ENCODE assay signal across 8 mouse cellular contexts in the genomic region with DNA sequence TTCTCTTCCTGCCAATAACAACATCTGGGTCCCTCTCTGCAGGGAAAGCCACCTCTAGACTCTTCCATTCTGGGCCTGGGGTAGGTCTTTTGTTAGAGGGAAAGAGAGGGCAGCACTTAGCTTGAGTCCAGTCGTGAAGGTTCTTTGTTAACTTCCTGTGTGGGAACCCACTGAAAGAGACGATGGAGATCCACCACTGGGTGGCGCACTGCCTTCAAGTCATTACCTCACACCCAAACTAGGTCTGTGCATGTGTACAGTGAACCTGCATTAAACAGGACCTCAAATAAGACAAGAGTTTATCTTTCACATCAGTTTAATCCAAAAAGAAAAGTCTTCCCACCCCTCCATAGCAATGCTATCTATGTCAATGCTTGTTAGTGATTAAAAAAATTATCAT. TPM values are rescaled to one million over a fixed set of nuclear protein-coding genes. Genes with fewer than 3 reads are reported as not detected.
DNase-seq lines count a peak whose midpoint lies in the region; ATAC-seq and TF ChIP-seq lines count a peak whose summit lies in the region.

No protein-coding gene starts in this region.

- no peak overlapping the region for H3K4me2 ChIP-seq in intestine, embryonic 15.5 days (replicated peaks)
- no peak overlapping the region for H3K4me2 ChIP-seq in midbrain, embryonic 13.5 days (replicated peaks)

- no peak for TF ChIP-seq POLR2A in cerebellum, adult 2 months (IDR thresholded peaks at IDR 0.05; ENCODE audit: borderline replicate concordance, insufficient read depth, low read length)
- no peak for TF ChIP-seq POLR2A in spleen, adult 2 months (IDR thresholded peaks at IDR 0.05; ENCODE audit: low read depth, low read length)

- H3K9me3 ChIP-seq in intestine, embryonic 15.5 days, result no peaks in the 10 kb centered on the region
- H3K9me3 ChIP-seq in midbrain, embryonic 13.5 days, result no peaks in the 10 kb centered on the region

- H3K4me3 ChIP-seq in cerebellum, adult 2 months (replicated peaks; ENCODE audit: insufficient read depth, low read depth, low read length), result no peak overlapping the region
- H3K4me3 ChIP-seq in gastrocnemius, adult 2 months, result no peak overlapping the region
- no peak overlapping the region for H3K4me3 ChIP-seq in intestine, embryonic 15.5 days (replicated peaks)
- no peak overlapping the region for H3K4me3 ChIP-seq in midbrain, embryonic 13.5 days (replicated peaks)
- H3K4me3 ChIP-seq in spleen, adult 2 months (ENCODE audit: extremely low read depth, insufficient read depth, insufficient read length), result no peak overlapping the region

- no peaks in the 10 kb centered on the region for H3K36me3 ChIP-seq in intestine, embryonic 15.5 days
- H3K36me3 ChIP-seq in midbrain, embryonic 13.5 days, result no peaks in the 10 kb centered on the region
- no peaks in the 10 kb centered on the region for H3K36me3 ChIP-seq in spleen, adult 2 months (ENCODE audit: control insufficient read depth, insufficient read depth, low read length)

- H3K9ac ChIP-seq in intestine, embryonic 15.5 days, result no peak overlapping the region
- H3K9ac ChIP-seq in midbrain, embryonic 13.5 days (replicated peaks), result no peak overlapping the region

- TF ChIP-seq CTCF in cerebellum, adult 2 months (IDR thresholded peaks at IDR 0.05; ENCODE audit: borderline replicate concordance, insufficient read depth, low read depth, low read length), result peak; percentile 79
- TF ChIP-seq CTCF in gastrocnemius, adult 2 months (IDR thresholded peaks at IDR 0.05), result peak; percentile 73
- peak; percentile 80; the same call in 1 of the 2 replicates for TF ChIP-seq CTCF in spleen, adult 2 months (IDR thresholded peaks at IDR 0.05; ENCODE audit: extremely low read depth, insufficient read depth, insufficient read length, insufficient replicate concordance)

- no peaks in the 10 kb centered on the region for H3K4me1 ChIP-seq in cerebellum, adult 2 months (ENCODE audit: control insufficient read depth, insufficient read depth, low read length)
- H3K4me1 ChIP-seq in intestine, embryonic 15.5 days (replicated peaks), result no peaks in the 10 kb centered on the region
- no peaks in the 10 kb centered on the region for H3K4me1 ChIP-seq in midbrain, embryonic 13.5 days (replicated peaks)
- no peaks in the 10 kb centered on the region for H3K4me1 ChIP-seq in spleen, adult 2 months (ENCODE audit: control insufficient read depth, insufficient read depth, insufficient read length)

- ATAC-seq in intestine, embryonic 15.5 days, result peak; percentile 75
- ATAC-seq in midbrain, embryonic 13.5 days, result peak; percentile 59; the same call in 1 of the 2 replicates

- H3K27ac ChIP-seq in cerebellum, adult 2 months (ENCODE audit: insufficient read depth, low read length), result no peak overlapping the region
- H3K27ac ChIP-seq in gastrocnemius, adult 2 months, result no peak overlapping the region
- H3K27ac ChIP-seq in intestine, embryonic 15.5 days, result no peak overlapping the region
- H3K27ac ChIP-seq in midbrain, embryonic 13.5 days, result no peak overlapping the region
- H3K27ac ChIP-seq in spleen, adult 2 months (ENCODE audit: insufficient read depth, low read length), result no peak overlapping the region

- H3K27me3 ChIP-seq in cerebellum, adult 2 months (ENCODE audit: control insufficient read depth, insufficient read depth, low read length), result no peaks in the 10 kb centered on the region
- no peaks in the 10 kb centered on the region for H3K27me3 ChIP-seq in intestine, embryonic 15.5 days (replicated peaks)
- H3K27me3 ChIP-seq in midbrain, embryonic 13.5 days, result no peaks in the 10 kb centered on the region
- no peaks in the 10 kb centered on the region for H3K27me3 ChIP-seq in spleen, adult 2 months (ENCODE audit: control insufficient read depth, insufficient read depth, low read length)

- peak; percentile 34 to 47 for DNase-seq in cerebellum, adult 2 months
- no peak for DNase-seq in cerebellum, adult 9-11 months
- DNase-seq in cerebellum, postnatal 14 days, result peak; percentile 77 to 85
- peak; percentile 67 for DNase-seq in gastrocnemius, adult 2 months
- peak; percentile 70 to 85 for DNase-seq in left cerebral cortex, postnatal 14 days (ENCODE audit: low spot score in 2 of 2)
- peak; percentile 47 to 74 for DNase-seq in spleen, adult 2 months (ENCODE audit: low read depth in 1 of 2, low spot score in 2 of 2)

- intact Hi-C loops in gastrocnemius, adult 2 months (cut with DNase I), result loop anchor here (1.0 to 5.0 kb wide), 2 partner anchors 117 to 330 kb away; no protein-coding TSS in a partner anchor
- intact Hi-C loops in left cerebral cortex, postnatal 14 days (cut with DNase I), result loop anchor here (1.0 to 5.0 kb wide), 3 partner anchors 117 to 1600 kb away; no protein-coding TSS in a partner anchor

- WGBS in cerebellum, adult 2 months, result 3% methylated on average over 3 of the region's 3 CpGs
- 5% methylated on average over 3 of the region's 3 CpGs for WGBS in intestine, embryonic 15.5 days
- WGBS in midbrain, embryonic 13.5 days, result 6% methylated on average over 3 of the region's 3 CpGs
- 0% methylated on average over 3 of the region's 3 CpGs for WGBS in spleen, adult 2 months

RNA-seq across cellular contexts. Expression of a gene that starts 31.0 kb away (rescaled TPM):
- polyA plus RNA-seq in cerebellum, adult 2 months (2012; rRNA removed), result not detected in 2 replicates
- not detected for total RNA-seq in gastrocnemius, adult 2 months (2021)
- not detected in 2 replicates for polyA plus RNA-seq in intestine, embryonic 15.5 days (2015; fragmentation: Nextera tagmentation; extraction: Ambion mirVana)
- total RNA-seq in left cerebral cortex, postnatal 14 days (2021), result not detected
- polyA plus RNA-seq in midbrain, embryonic 13.5 days (2015; fragmentation: Nextera tagmentation; extraction: Ambion mirVana), result not detected in 2 replicates
- polyA plus RNA-seq in spleen, adult 2 months (2012; rRNA removed), result not detected in 2 replicates

RNA-seq across cellular contexts. Expression of a gene that starts 41.8 kb away (rescaled TPM):
- 0.29 and 0.43 TPM in 2 replicates for polyA plus RNA-seq in cerebellum, adult 2 months (2012; rRNA removed)
- total RNA-seq in gastrocnemius, adult 2 months (2021), result 1 to 10 TPM; 6.7 to 8.5 TPM
- 0.48 and 0.51 TPM in 2 replicates for polyA plus RNA-seq in intestine, embryonic 15.5 days (2015; fragmentation: Nextera tagmentation; extraction: Ambion mirVana)
- total RNA-seq in left cerebral cortex, postnatal 14 days (2021), result 1 to 10 TPM; 2.5 to 4.7 TPM
- 0.12 TPM in 2 replicates for polyA plus RNA-seq in midbrain, embryonic 13.5 days (2015; fragmentation: Nextera tagmentation; extraction: Ambion mirVana)
- polyA plus RNA-seq in spleen, adult 2 months (2012; rRNA removed), result 1.7 and 2.3 TPM in 2 replicates
